Mouse (Mus musculus) forebrain, postnatal 0 days (tissue): ENCODE results near the gene Kif4. TPM values are rescaled to one million over a fixed set of nuclear protein-coding genes. Genes with fewer than 3 reads are reported as not detected.

Experiments used
- ATAC-seq: fragments of 200-750 bp; cut with Nextera tagmentation; 2 replicates; pipeline ENCODE4 v1.8.0; 2017; ENCODE audit warnings: mild to moderate bottlenecking, moderate library complexity
- DNase-seq: peaks from one replicate; pipeline ENCODE4 v3.0.0-alpha.2; 2015
- H3K27ac ChIP-seq: fragments of 300-500 bp; sonication (generic); 2 replicates; pipeline ENCODE4 v1.5.1; 2014; ENCODE audit warnings: low read depth, mild to moderate bottlenecking, antibody characterized with exemption, low read length, moderate library complexity, mixed read lengths
- H3K27me3 ChIP-seq: fragments of 300-500 bp; sonication (generic); 2 replicates; pipeline ENCODE4 v1.6.1; 2014; ENCODE audit warnings: mild to moderate bottlenecking, low read length, mixed read lengths; ENCODE audit not compliant: insufficient read depth
- H3K36me3 ChIP-seq: fragments of 300-500 bp; sonication (generic); 2 replicates; pipeline ENCODE4 v1.6.1; 2014; ENCODE audit warnings: mild to moderate bottlenecking, moderate library complexity; ENCODE audit not compliant: insufficient read depth
- H3K4me1 ChIP-seq: fragments of 300-500 bp; sonication (generic); 2 replicates; pipeline ENCODE4 v1.6.1; 2014; ENCODE audit warnings: antibody characterized with exemption; ENCODE audit not compliant: insufficient read depth
- H3K4me2 ChIP-seq: fragments of 300-500 bp; sonication (generic); 2 replicates; pipeline ENCODE4 v1.6.1; 2014; ENCODE audit warnings: low read depth, mild to moderate bottlenecking, moderate library complexity
- H3K4me3 ChIP-seq: fragments of 300-500 bp; sonication (generic); 2 replicates; pipeline ENCODE4 v1.5.1; 2014; ENCODE audit warnings: low read depth, low read length, mixed read lengths
- H3K9ac ChIP-seq: fragments of 300-500 bp; sonication (generic); 2 replicates; pipeline ENCODE4 v1.6.1; 2014; ENCODE audit warnings: mild to moderate bottlenecking
- H3K9me3 ChIP-seq: fragments of 300-500 bp; sonication (generic); 2 replicates; pipeline ENCODE4 v1.6.1; 2016; ENCODE audit warnings: low read length
- CTCF ChIP-seq: sonication (generic); IDR thresholded peaks from 2 replicates; pipeline ENCODE4 v1.5.1; 2016; ENCODE audit warnings: antibody characterized with exemption, control low read depth, low read depth
- WGBS: fragments of 180-500 bp; shearing (Covaris S2); extraction: QIAGEN DNeasy Blood & Tissue Kit; methylation state at CpG from one replicate; pipeline ENCODE4 v1.1.7; 2014; 5-methylcytosine and 5-hydroxymethylcytosine counted together
- polyA plus RNA-seq: library from polyadenylated mRNA; unstranded; fragments of >200 nt; fragmentation: Nextera tagmentation; extraction: Ambion mirVana; gene quantifications from 2 replicates; pipeline ENCODE4 v1.2.1, GENCODE M21; 2015
- total RNA-seq: library from RNA; depleted of rRNA; stranded (reverse); fragments of >200 nt; gene quantifications from 2 replicates; pipeline ENCODE4 v1.2.3, GENCODE M21; 2014

Kif4 gene
- total and polyA plus RNA-seq, 2 experiments from 2014 or later: 3.1 to 6.7 TPM

- H3K4me3 ChIP-seq: no peak overlapping the region
- peak; percentile 73 for TF ChIP-seq CTCF
Measured at GRCm38 (mm10) chrX:100741940-100742339, 116.4 kb downstream of the Kif4 start.

GRCm38 (mm10) chrX:100765855-100766254 lies 140.3 kb downstream of the Kif4 start:
- TF ChIP-seq CTCF: peak; percentile 35; the same call in 1 of the 2 replicates
- ATAC-seq: no peak
- Histone ChIP-seq H3K4me2 (no peak overlapping the region), H3K4me1 (no peaks in the 10 kb centered on the region), H3K4me3 (no peak overlapping the region), H3K9ac (no peak overlapping the region), H3K27me3 (no peaks in the 10 kb centered on the region), H3K27ac (no peak overlapping the region), H3K36me3 (no peaks in the 10 kb centered on the region), H3K9me3 (no peaks in the 10 kb centered on the region)
- no peak for DNase-seq
- 81% methylated on average over 6 of the region's 6 CpGs for WGBS

More at GRCm38 (mm10) chrX:100741940-100742339, 116.4 kb downstream of the Kif4 start:
- DNase-seq (peak; percentile 82), ATAC-seq (peak; percentile 87)
- Histone ChIP-seq H3K9ac (no peak overlapping the region), H3K36me3 (no peaks in the 10 kb centered on the region), H3K9me3 (no peaks in the 10 kb centered on the region), H3K27me3 (no peaks in the 10 kb centered on the region), H3K4me2 (0 out of 2 replicates have a peak overlapping the region, but pooled peaks have one; percentile 1), H3K27ac (peak overlapping the region; percentile 35; the same call in 1 of the 2 replicates), H3K4me1 (no peaks in the 10 kb centered on the region)
- 20% methylated on average over 10 of the region's 10 CpGs for WGBS

GRCm38 (mm10) chrX:100767181-100767884 lies 141.8 kb downstream of the Kif4 start, which contains the start of gene Dlg3:
Gene Dlg3, plus strand, starts transcription at chrX:100767722.
- WGBS: 29% methylated on average over 25 of the region's 26 CpGs
- Histone ChIP-seq H3K27ac (peak within 1 kb of the TSS; percentile 85), H3K9ac (peak within 1 kb of the TSS; percentile 83), H3K4me1 (no peaks in the 10 kb centered on the region), H3K27me3 (no peaks in the 10 kb centered on the region), H3K4me2 (peak within 1 kb of the TSS; percentile 51), H3K36me3 (no peaks in the 10 kb centered on the region), H3K4me3 (peak within 1 kb of the TSS; percentile 57), H3K9me3 (no peaks in the 10 kb centered on the region)
- DNase-seq (peak; percentile 86), ATAC-seq (peak; percentile 90)
- peak; percentile 37 for TF ChIP-seq CTCF

GRCm38 (mm10) chrX:100767885-100768626 lies 142.5 kb downstream of the Kif4 start:
- ATAC-seq: peak; percentile 33
- Histone ChIP-seq H3K4me2 (peak overlapping the region; percentile 51), H3K36me3 (no peaks in the 10 kb centered on the region), H3K9me3 (no peaks in the 10 kb centered on the region), H3K27ac (peak overlapping the region; percentile 85), H3K4me1 (no peaks in the 10 kb centered on the region), H3K9ac (peak overlapping the region; percentile 83), H3K4me3 (peak overlapping the region; percentile 57), H3K27me3 (no peaks in the 10 kb centered on the region)
- WGBS: 44% methylated on average over 19 of the region's 36 CpGs
- DNase-seq: no peak
- no peak for TF ChIP-seq CTCF

- H3K9ac ChIP-seq: peak overlapping the region; percentile 83
- 61% methylated on average over 5 of the region's 5 CpGs for WGBS
- peak overlapping the region; percentile 85 for H3K27ac ChIP-seq
- no peaks in the 10 kb centered on the region for H3K4me1 ChIP-seq
- H3K4me2 ChIP-seq: peak overlapping the region; percentile 51
- H3K27me3 ChIP-seq: no peaks in the 10 kb centered on the region
- H3K9me3 ChIP-seq: no peaks in the 10 kb centered on the region
- peak; percentile 15 for ATAC-seq
- DNase-seq: no peak
- peak overlapping the region; percentile 57 for H3K4me3 ChIP-seq
- H3K36me3 ChIP-seq: no peaks in the 10 kb centered on the region
- no peak for TF ChIP-seq CTCF
Measured at GRCm38 (mm10) chrX:100769281-100769680, 143.7 kb downstream of the Kif4 start.

GRCm38 (mm10) chrX:100774341-100774811 lies 148.8 kb downstream of the Kif4 start:
- Histone ChIP-seq H3K4me1 (no peaks in the 10 kb centered on the region), H3K9ac (peak overlapping the region; percentile 18; the same call in 1 of the 2 replicates), H3K4me2 (peak overlapping the region; percentile 31), H3K27me3 (no peaks in the 10 kb centered on the region), H3K27ac (no peak overlapping the region), H3K9me3 (no peaks in the 10 kb centered on the region), H3K4me3 (no peak overlapping the region), H3K36me3 (no peaks in the 10 kb centered on the region)
- TF ChIP-seq CTCF: peak; percentile 52
- DNase-seq (peak; percentile 39), ATAC-seq (no peak)
- WGBS: 19% methylated on average over 23 of the region's 23 CpGs
